Mouse (Mus musculus): ENCODE measurements around the gene 4632433K11Rik. TPM values are rescaled to one million over a fixed set of nuclear protein-coding genes. Genes with fewer than 3 reads are reported as not detected.

Gene 4632433K11Rik
- total and polyA plus RNA-seq, 3 experiments, result not detected

DNA sequence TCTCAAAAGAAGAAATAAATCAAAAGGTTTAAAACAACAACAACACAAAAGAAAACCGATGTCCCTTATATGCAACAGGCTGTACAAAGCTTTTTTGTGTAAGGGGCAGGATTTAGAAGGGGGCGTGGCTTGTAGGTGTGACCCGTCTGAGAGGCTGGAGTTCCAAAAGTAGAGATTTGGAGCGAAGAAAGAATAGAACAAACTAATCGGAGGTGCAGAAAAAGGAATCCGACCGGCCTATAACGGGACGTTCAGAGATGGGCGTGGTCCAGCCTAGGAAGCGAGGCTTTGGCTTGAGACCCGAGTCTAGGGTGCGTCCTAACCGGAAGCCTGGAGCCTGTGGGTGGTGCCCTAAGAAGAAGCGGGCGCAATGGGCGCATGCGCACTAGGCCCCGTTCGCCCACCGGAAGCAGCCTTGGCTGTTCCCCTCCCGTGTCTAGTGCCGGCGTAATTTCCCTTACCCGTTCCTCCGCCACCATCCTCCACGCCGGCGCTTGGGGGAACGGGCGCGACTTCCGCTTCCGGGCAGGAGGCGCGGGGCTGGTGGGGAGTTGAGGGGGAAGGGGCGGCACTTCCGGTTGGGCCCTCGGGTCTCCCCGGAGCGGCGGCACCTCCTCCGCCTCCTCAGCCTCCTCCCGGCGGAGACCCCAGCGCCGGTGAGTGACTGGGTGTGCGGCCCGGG lies 13.8 kb upstream of the 4632433K11Rik start, which contains the start of the genes Zfp865 and Ccdc106:
Gene Zfp865, plus strand, starts transcription at position 377 of the 682 bp plus-strand sequence.
Gene Ccdc106, plus strand, starts transcription at position 554 of the 682 bp plus-strand sequence.
- Histone ChIP-seq H3K36me3 (ENCODE audit: control insufficient read depth in 1 of 2, insufficient read depth in 2 of 2, low read length in 2 of 2) (peaks cover 0 to 36% of the 10 kb centered on the region in 2 experiments; a peak in 3 of 4 replicates), H3K79me2 (ENCODE audit: control insufficient read depth, insufficient read depth, low read length, poor library complexity) (peaks cover 23% of the 10 kb centered on the region), H3K27ac (ENCODE audit: control insufficient read depth, low read depth, low read length) (peak within 1 kb of the TSS; percentile 96), H3K27me3 (ENCODE audit: control insufficient read depth in 1 of 2, insufficient read depth in 2 of 2, low read length in 2 of 2) (no peaks in the 10 kb centered on the region), H3K9ac (ENCODE audit: control insufficient read depth, low read depth, low read length, poor library complexity, severe bottlenecking) (peak within 1 kb of the TSS; percentile 98), H3K9me3 (replicated peaks; ENCODE audit: insufficient read depth, low read length) (no peaks in the 10 kb centered on the region), H3K4me3 (ENCODE audit: control insufficient read depth in 1 of 2, insufficient read depth in 1 of 2, low read depth in 2 of 2, low read length in 2 of 2) (peak within 1 kb of the TSS; percentile 92 to 93), H3K4me1 (ENCODE audit: control insufficient read depth in 1 of 2, insufficient read depth in 2 of 2, low read length in 2 of 2) (peaks cover 7 to 35% of the 10 kb centered on the region in 2 experiments; a peak in 3 of 4 replicates)
- TF ChIP-seq CTCF (IDR thresholded peaks at IDR 0.05 in 2 of 3, conservative IDR thresholded peaks at IDR 0.05 in 1 of 3; ENCODE audit: control insufficient read depth in 1 of 3, insufficient read depth in 1 of 3, low read depth in 2 of 3, low read length in 3 of 3, poor library complexity in 1 of 3, severe bottlenecking in 1 of 3), result no peak
- no peak; the same call in 1 of the 2 replicates for TF ChIP-seq ZMIZ1 (IDR thresholded peaks at IDR 0.05; ENCODE audit: low read depth, low read length)
- peak; percentile 74 for TF ChIP-seq SIN3A (IDR thresholded peaks at IDR 0.05; ENCODE audit: low read length)
- TF ChIP-seq CHD1 (IDR thresholded peaks at IDR 0.05; ENCODE audit: low read depth, low read length), result no peak
- TF ChIP-seq TCF12 (IDR thresholded peaks at IDR 0.05; ENCODE audit: low read depth, low read length), result peak; percentile 50; the same call in 1 of the 2 replicates
- TF ChIP-seq TAL1 (IDR thresholded peaks at IDR 0.05; ENCODE audit: low read length), result no peak
- TF ChIP-seq NELFE (IDR thresholded peaks at IDR 0.05; ENCODE audit: low read depth, low read length), result peak; percentile 51
- peak; percentile 49; the same call in 1 of the 2 replicates for TF ChIP-seq MYB (IDR thresholded peaks at IDR 0.05; ENCODE audit: low read depth, low read length)
- TF ChIP-seq MXI1 (IDR thresholded peaks at IDR 0.05; ENCODE audit: low read depth, low read length), result peak; percentile 64
- no peak for TF ChIP-seq POLR2AphosphoS5 (IDR thresholded peaks at IDR 0.05; ENCODE audit: borderline replicate concordance, low read depth, low read length)
- 0 out of 4 replicates have a peak, but pooled peaks of 1 of the 2 experiments have one; percentile 38 for TF ChIP-seq EP300 (IDR thresholded peaks at IDR 0.05; ENCODE audit: low read depth in 1 of 2, low read length in 2 of 2)
- TF ChIP-seq BHLHE40 (IDR thresholded peaks at IDR 0.05; ENCODE audit: borderline replicate concordance, low read depth, low read length), result 0 out of 2 replicates have a peak, but pooled peaks have one; percentile 24
- peak; percentile 52; the same call in 1 of the 2 replicates for TF ChIP-seq MYC (IDR thresholded peaks at IDR 0.05; ENCODE audit: low read depth, low read length)
- TF ChIP-seq ZC3H11A (IDR thresholded peaks at IDR 0.05; ENCODE audit: low read depth, low read length), result no peak
- peak; percentile 77 for TF ChIP-seq NRF1 (IDR thresholded peaks at IDR 0.05; ENCODE audit: insufficient read depth, low read depth, low read length, poor library complexity, severe bottlenecking)
- TF ChIP-seq KAT2A (conservative IDR thresholded peaks at IDR 0.05; ENCODE audit: low read depth, low read length), result peak; percentile 64
- TF ChIP-seq MEF2A (IDR thresholded peaks at IDR 0.05; ENCODE audit: extremely low read depth, insufficient replicate concordance, low read depth, low read length, poor library complexity, severe bottlenecking), result peak; percentile 8; the same call in 1 of the 2 replicates
- peak; percentile 36; the same call in 1 of the 2 replicates for TF ChIP-seq E2F4 (IDR thresholded peaks at IDR 0.05; ENCODE audit: borderline replicate concordance, low read depth, low read length)
- peak; percentile 79; the same call in 1 of the 2 replicates for TF ChIP-seq MAZ (IDR thresholded peaks at IDR 0.05; ENCODE audit: low read depth, low read length)
- TF ChIP-seq POLR2A (IDR thresholded peaks at IDR 0.05; ENCODE audit: control insufficient read depth in 1 of 2, insufficient read depth in 1 of 2, low read depth in 1 of 2, low read length in 2 of 2, poor library complexity in 1 of 2), result peak; percentile 14 to 62; a peak in 2 of 4 replicates
- peak; percentile 48; the same call in 1 of the 2 replicates for TF ChIP-seq ETS1 (IDR thresholded peaks at IDR 0.05; ENCODE audit: low read depth, low read length)
- peak; percentile 24; the same call in 1 of the 2 replicates for TF ChIP-seq RCOR1 (IDR thresholded peaks at IDR 0.05; ENCODE audit: low read depth, low read length)
- TF ChIP-seq GABPA (IDR thresholded peaks at IDR 0.05; ENCODE audit: low read depth, low read length), result no peak
- peak; percentile 95 for TF ChIP-seq ELF1 (IDR thresholded peaks at IDR 0.05; ENCODE audit: low read depth, low read length)
- TF ChIP-seq TBP (IDR thresholded peaks at IDR 0.05; ENCODE audit: low read depth, low read length), result peak; percentile 71; the same call in 1 of the 2 replicates
- no peak for TF ChIP-seq CHD2 (IDR thresholded peaks at IDR 0.05; ENCODE audit: low read length)
- TF ChIP-seq HCFC1 (IDR thresholded peaks at IDR 0.05; ENCODE audit: low read depth, low read length), result peak; percentile 88
- TF ChIP-seq USF1 (IDR thresholded peaks at IDR 0.05; ENCODE audit: low read depth, low read length), result no peak
- TF ChIP-seq POLR2AphosphoS2 (IDR thresholded peaks at IDR 0.05; ENCODE audit: low read length), result peak; percentile 77; the same call in 1 of the 2 replicates
- TF ChIP-seq ZKSCAN1 (IDR thresholded peaks at IDR 0.05; ENCODE audit: low read depth, low read length), result no peak
- peak; percentile 55 for TF ChIP-seq MAX (IDR thresholded peaks at IDR 0.05; ENCODE audit: low read length)
- peak; percentile 99 for DNase-seq (ENCODE audit: low read depth, low spot score)
